Mouse (Mus musculus): ENCODE measurements around the gene Gtf2i. TPM values are rescaled to one million over a fixed set of nuclear protein-coding genes. Genes with fewer than 3 reads are reported as not detected.
"Not testable (repeated sequence)": the region's sequence is repeated elsewhere in the genome, so short reads cannot be mapped to it uniquely, and the experiment has no call there.

Gene Gtf2i
- 31.7 and 34.2 TPM in 2 replicates for polyA plus RNA-seq (2015; fragmentation: Nextera tagmentation; extraction: Ambion mirVana)

- Histone ChIP-seq H3K4me1 (ENCODE audit: control insufficient read depth, low read depth, low read length) (peaks cover 25% of the 10 kb centered on the region), H3K36me3 (ENCODE audit: control insufficient read depth, insufficient read depth) (peaks cover 6% of the 10 kb centered on the region; the same call in 1 of the 2 replicates), H3K27me3 (ENCODE audit: control insufficient read depth, insufficient read depth, low read depth, low read length) (no peaks in the 10 kb centered on the region), H3K4me2 (ENCODE audit: low read depth, low read length) (peak within 1 kb of the TSS; percentile 93), H3K9me3 (replicated peaks; ENCODE audit: control insufficient read depth, low read length) (no peaks in the 10 kb centered on the region), H3K9ac (ENCODE audit: low read depth, low read length) (peak within 1 kb of the TSS; percentile 94), H3K4me3 (ENCODE audit: low read depth, low read length) (peak within 1 kb of the TSS; percentile 91), H3K27ac (ENCODE audit: low read length) (peak within 1 kb of the TSS; percentile 93)
- peak; percentile 85 for ATAC-seq (ENCODE audit: low read depth)
- WGBS (ENCODE audit: insufficient replicate concordance), result under 1% methylated on average over 40 of the region's 40 CpGs
These were observed at the start of gene Gtf2i for GRCm38 (mm10) chr5:134314688-134315622. Gtf2i (minus strand) TSS chr5:134314760.

- Histone ChIP-seq H3K4me2 (ENCODE audit: low read depth, low read length) (no peak overlapping the region), H3K36me3 (ENCODE audit: control insufficient read depth, insufficient read depth) (no peaks in the 10 kb centered on the region), H3K9ac (ENCODE audit: low read depth, low read length) (no peak overlapping the region), H3K27me3 (ENCODE audit: control insufficient read depth, insufficient read depth, low read depth, low read length) (no peaks in the 10 kb centered on the region), H3K27ac (ENCODE audit: low read length) (no peak overlapping the region), H3K9me3 (replicated peaks; ENCODE audit: control insufficient read depth, low read length) (no peaks in the 10 kb centered on the region), H3K4me1 (ENCODE audit: control insufficient read depth, low read depth, low read length) (no peaks in the 10 kb centered on the region), H3K4me3 (ENCODE audit: low read depth, low read length) (no peak overlapping the region)
- WGBS (ENCODE audit: insufficient replicate concordance), result 75% methylated on average over 4 of the region's 4 CpGs
- no peak for ATAC-seq (ENCODE audit: low read depth)
These were observed 44.5 kb upstream of the Gtf2i start for GRCm38 (mm10) chr5:134359101-134359500.

- H3K4me2 ChIP-seq (ENCODE audit: low read depth, low read length); H3K4me3 ChIP-seq (ENCODE audit: low read depth, low read length); H3K27ac ChIP-seq (ENCODE audit: low read length); H3K9ac ChIP-seq (ENCODE audit: low read depth, low read length); ATAC-seq (ENCODE audit: low read depth); H3K27me3 ChIP-seq (ENCODE audit: control insufficient read depth, insufficient read depth, low read depth, low read length); H3K9me3 ChIP-seq (replicated peaks; ENCODE audit: control insufficient read depth, low read length); H3K36me3 ChIP-seq (ENCODE audit: control insufficient read depth, insufficient read depth): not testable (repeated sequence)
- H3K4me1 ChIP-seq (ENCODE audit: control insufficient read depth, low read depth, low read length), result peaks cover 11% of the 10 kb centered on the region
- 65% methylated on average over 4 of the region's 4 CpGs for WGBS (ENCODE audit: insufficient replicate concordance)
These were observed 40.8 kb upstream of the Gtf2i start for GRCm38 (mm10) chr5:134355372-134355771.

- 49% methylated on average over 4 of the region's 4 CpGs for WGBS (ENCODE audit: insufficient replicate concordance)
- Histone ChIP-seq H3K9me3 (replicated peaks; ENCODE audit: control insufficient read depth, low read length) (no peaks in the 10 kb centered on the region), H3K4me2 (ENCODE audit: low read depth, low read length) (no peak overlapping the region), H3K4me3 (ENCODE audit: low read depth, low read length) (no peak overlapping the region), H3K4me1 (ENCODE audit: control insufficient read depth, low read depth, low read length) (peaks cover 12% of the 10 kb centered on the region), H3K27me3 (ENCODE audit: control insufficient read depth, insufficient read depth, low read depth, low read length) (no peaks in the 10 kb centered on the region), H3K27ac (ENCODE audit: low read length) (no peak overlapping the region), H3K36me3 (ENCODE audit: control insufficient read depth, insufficient read depth) (no peaks in the 10 kb centered on the region), H3K9ac (ENCODE audit: low read depth, low read length) (no peak overlapping the region)
- no peak for ATAC-seq (ENCODE audit: low read depth)
These were observed 38.6 kb upstream of the Gtf2i start for GRCm38 (mm10) chr5:134353117-134353516.

GRCm38 (mm10) chr5:134352527-134353001 is 38.0 kb upstream of the Gtf2i start:
- Histone ChIP-seq H3K36me3 (ENCODE audit: control insufficient read depth, insufficient read depth) (no peaks in the 10 kb centered on the region), H3K4me3 (ENCODE audit: low read depth, low read length) (no peak overlapping the region), H3K27ac (ENCODE audit: low read length) (no peak overlapping the region), H3K27me3 (ENCODE audit: control insufficient read depth, insufficient read depth, low read depth, low read length) (no peaks in the 10 kb centered on the region), H3K4me1 (ENCODE audit: control insufficient read depth, low read depth, low read length) (peaks cover 12% of the 10 kb centered on the region), H3K4me2 (ENCODE audit: low read depth, low read length) (no peak overlapping the region), H3K9me3 (replicated peaks; ENCODE audit: control insufficient read depth, low read length) (no peaks in the 10 kb centered on the region), H3K9ac (ENCODE audit: low read depth, low read length) (no peak overlapping the region)
- peak; percentile 20; the same call in 1 of the 2 replicates for ATAC-seq (ENCODE audit: low read depth)
- 52% methylated on average over 3 of the region's 3 CpGs for WGBS (ENCODE audit: insufficient replicate concordance)

GRCm38 (mm10) chr5:134350660-134351059 is 36.1 kb upstream of the Gtf2i start:
- peak; percentile 87 for ATAC-seq (ENCODE audit: low read depth)
- Histone ChIP-seq H3K27me3 (ENCODE audit: control insufficient read depth, insufficient read depth, low read depth, low read length) (no peaks in the 10 kb centered on the region), H3K36me3 (ENCODE audit: control insufficient read depth, insufficient read depth) (no peaks in the 10 kb centered on the region), H3K4me3 (ENCODE audit: low read depth, low read length) (peak overlapping the region; percentile 3; the same call in 1 of the 2 replicates), H3K27ac (ENCODE audit: low read length) (no peak overlapping the region), H3K9me3 (replicated peaks; ENCODE audit: control insufficient read depth, low read length) (no peaks in the 10 kb centered on the region), H3K9ac (ENCODE audit: low read depth, low read length) (no peak overlapping the region), H3K4me2 (ENCODE audit: low read depth, low read length) (peak overlapping the region; percentile 35), H3K4me1 (ENCODE audit: control insufficient read depth, low read depth, low read length) (peaks cover 12% of the 10 kb centered on the region)
- 12% methylated on average over 10 of the region's 10 CpGs for WGBS (ENCODE audit: insufficient replicate concordance)

GRCm38 (mm10) chr5:134347066-134347465 is 32.5 kb upstream of the Gtf2i start:
- Histone ChIP-seq H3K4me2 (ENCODE audit: low read depth, low read length) (no peak overlapping the region), H3K27ac (ENCODE audit: low read length) (no peak overlapping the region), H3K27me3 (ENCODE audit: control insufficient read depth, insufficient read depth, low read depth, low read length) (no peaks in the 10 kb centered on the region), H3K4me1 (ENCODE audit: control insufficient read depth, low read depth, low read length) (peaks cover 10% of the 10 kb centered on the region), H3K9me3 (replicated peaks; ENCODE audit: control insufficient read depth, low read length) (no peaks in the 10 kb centered on the region), H3K9ac (ENCODE audit: low read depth, low read length) (no peak overlapping the region), H3K36me3 (ENCODE audit: control insufficient read depth, insufficient read depth) (no peaks in the 10 kb centered on the region), H3K4me3 (ENCODE audit: low read depth, low read length) (no peak overlapping the region)
- no peak for ATAC-seq (ENCODE audit: low read depth)
- 63% methylated on average over 2 of the region's 2 CpGs for WGBS (ENCODE audit: insufficient replicate concordance)

- Histone ChIP-seq H3K4me2 (ENCODE audit: low read depth, low read length) (no peak overlapping the region), H3K9me3 (replicated peaks; ENCODE audit: control insufficient read depth, low read length) (no peaks in the 10 kb centered on the region), H3K36me3 (ENCODE audit: control insufficient read depth, insufficient read depth) (no peaks in the 10 kb centered on the region), H3K27ac (ENCODE audit: low read length) (no peak overlapping the region), H3K4me3 (ENCODE audit: low read depth, low read length) (no peak overlapping the region), H3K4me1 (ENCODE audit: control insufficient read depth, low read depth, low read length) (peaks cover 2% of the 10 kb centered on the region), H3K27me3 (ENCODE audit: control insufficient read depth, insufficient read depth, low read depth, low read length) (no peaks in the 10 kb centered on the region), H3K9ac (ENCODE audit: low read depth, low read length) (no peak overlapping the region)
- no peak for ATAC-seq (ENCODE audit: low read depth)
- 78% methylated on average over 9 of the region's 9 CpGs for WGBS (ENCODE audit: insufficient replicate concordance)
These were observed 30.9 kb upstream of the Gtf2i start for GRCm38 (mm10) chr5:134345449-134345848.

GRCm38 (mm10) chr5:134344076-134344475 is 29.5 kb upstream of the Gtf2i start:
- no peaks in the 10 kb centered on the region for H3K4me1 ChIP-seq (ENCODE audit: control insufficient read depth, low read depth, low read length)
- no peaks in the 10 kb centered on the region for H3K27me3 ChIP-seq (ENCODE audit: control insufficient read depth, insufficient read depth, low read depth, low read length)
- no peak overlapping the region for H3K27ac ChIP-seq (ENCODE audit: low read length)
- H3K4me3 ChIP-seq (ENCODE audit: low read depth, low read length), result no peak overlapping the region
- no peak for ATAC-seq (ENCODE audit: low read depth)
- no peak overlapping the region for H3K9ac ChIP-seq (ENCODE audit: low read depth, low read length)
- WGBS (ENCODE audit: insufficient replicate concordance), result 67% methylated on average over 8 of the region's 8 CpGs
- no peak overlapping the region for H3K4me2 ChIP-seq (ENCODE audit: low read depth, low read length)
- no peaks in the 10 kb centered on the region for H3K36me3 ChIP-seq (ENCODE audit: control insufficient read depth, insufficient read depth)
- no peaks in the 10 kb centered on the region for H3K9me3 ChIP-seq (replicated peaks; ENCODE audit: control insufficient read depth, low read length)
